Mouse (Mus musculus) midbrain, postnatal 0 days (tissue): ENCODE results near the gene Polr3b. TPM values are rescaled to one million over a fixed set of nuclear protein-coding genes. Genes with fewer than 3 reads are reported as not detected.

Experiments used
- ATAC-seq: fragments of 200-750 bp; cut with Nextera tagmentation; 2 replicates; pipeline ENCODE4 v1.8.0; 2017; ENCODE audit warnings: moderate number of reproducible peaks, mild to moderate bottlenecking, moderate TSS enrichment, moderate library complexity; ENCODE audit not compliant: low FRiP score
- DNase-seq: peaks from one replicate; pipeline ENCODE4 v3.0.0-alpha.2; 2015; ENCODE audit warnings: low spot score
- H3K27ac ChIP-seq: fragments of 300-500 bp; sonication (generic); 2 replicates; pipeline ENCODE4 v1.5.1; 2014; ENCODE audit warnings: low read depth, mild to moderate bottlenecking, low read length, mixed read lengths
- H3K27me3 ChIP-seq: fragments of 300-500 bp; sonication (generic); 2 replicates; pipeline ENCODE4 v1.6.1; 2014; ENCODE audit warnings: low read length, control low read depth, mixed read lengths; ENCODE audit not compliant: insufficient read depth
- H3K36me3 ChIP-seq: fragments of 300-500 bp; sonication (generic); 2 replicates; pipeline ENCODE4 v1.6.1; 2014; ENCODE audit warnings: low read length, control low read depth, mixed read lengths; ENCODE audit not compliant: insufficient read depth
- H3K4me1 ChIP-seq: fragments of 300-500 bp; sonication (generic); 2 replicates; pipeline ENCODE4 v1.6.1; 2014; ENCODE audit warnings: mild to moderate bottlenecking, control low read depth, antibody characterized with exemption, low read length, mixed read lengths; ENCODE audit not compliant: insufficient read depth
- H3K4me2 ChIP-seq: fragments of 300-500 bp; sonication (generic); 2 replicates; pipeline ENCODE4 v1.6.1; 2014; ENCODE audit warnings: low read depth, mild to moderate bottlenecking, low read length, mixed read lengths; ENCODE audit not compliant: poor library complexity, severe bottlenecking
- H3K4me3 ChIP-seq: fragments of 300-500 bp; sonication (generic); 2 replicates; pipeline ENCODE4 v1.5.1; 2014; ENCODE audit warnings: low read depth, mild to moderate bottlenecking, low read length, moderate library complexity
- H3K9ac ChIP-seq: fragments of 300-500 bp; sonication (generic); replicated peaks from 2 replicates; pipeline ENCODE4 v1.6.1; 2014; ENCODE audit warnings: mild to moderate bottlenecking, low read length, moderate library complexity, mixed read lengths; ENCODE audit not compliant: poor library complexity, severe bottlenecking
- H3K9me3 ChIP-seq: fragments of 300-500 bp; sonication (generic); 2 replicates; pipeline ENCODE4 v1.6.1; 2016; ENCODE audit warnings: low read length, control low read depth
- CTCF ChIP-seq: IDR thresholded peaks from 2 replicates; pipeline ENCODE4 v1.5.1; 2016; ENCODE audit warnings: antibody characterized with exemption, mild to moderate bottlenecking
- WGBS: fragments of 180-500 bp; shearing (Covaris S2); extraction: QIAGEN DNeasy Blood & Tissue Kit; methylation state at CpG from one replicate; pipeline ENCODE4 v1.1.7; 2014; 5-methylcytosine and 5-hydroxymethylcytosine counted together
- polyA plus RNA-seq: library from polyadenylated mRNA; unstranded; fragments of >200 nt; fragmentation: Nextera tagmentation; extraction: Ambion mirVana; gene quantifications from 2 replicates; pipeline ENCODE4 v1.2.1, GENCODE M21; 2015
- total RNA-seq: library from RNA; depleted of rRNA; stranded (reverse); fragments of >200 nt; gene quantifications from 2 replicates; pipeline ENCODE4 v1.2.3, GENCODE M21; 2014

Gene Polr3b
- total and polyA plus RNA-seq, 2 experiments from 2014 or later: 10.5 to 11.0 TPM

- no peaks in the 10 kb centered on the region for H3K9me3 ChIP-seq
- no peaks in the 10 kb centered on the region for H3K27me3 ChIP-seq
- H3K4me2 ChIP-seq: no peak overlapping the region
- no peak for DNase-seq
- peaks cover 22% of the 10 kb centered on the region for H3K36me3 ChIP-seq
- H3K9ac ChIP-seq: no peak overlapping the region
- 100% methylated on average over 1 of the region's 1 CpGs for WGBS
- TF ChIP-seq CTCF: no peak
- H3K4me3 ChIP-seq: no peak overlapping the region
- H3K4me1 ChIP-seq: peaks cover 3% of the 10 kb centered on the region; the same call in 1 of the 2 replicates
- H3K27ac ChIP-seq: no peak overlapping the region
- ATAC-seq: no peak
Observed at GRCm38 (mm10) chr10:84704594-84704993, 82.5 kb downstream of the Polr3b start.

- peaks cover 18% of the 10 kb centered on the region for H3K36me3 ChIP-seq
- no peak for ATAC-seq
- no peaks in the 10 kb centered on the region for H3K9me3 ChIP-seq
- no peak for DNase-seq
- H3K4me1 ChIP-seq: peaks cover 3% of the 10 kb centered on the region; the same call in 1 of the 2 replicates
- H3K4me3 ChIP-seq: no peak overlapping the region
- H3K27me3 ChIP-seq: no peaks in the 10 kb centered on the region
- TF ChIP-seq CTCF: no peak
- 74% methylated on average over 7 of the region's 7 CpGs for WGBS
- no peak overlapping the region for H3K4me2 ChIP-seq
- no peak overlapping the region for H3K27ac ChIP-seq
- H3K9ac ChIP-seq: no peak overlapping the region
Observed at GRCm38 (mm10) chr10:84705234-84705633, 83.1 kb downstream of the Polr3b start.

- WGBS: 31% methylated on average over 8 of the region's 8 CpGs
- no peak overlapping the region for H3K27ac ChIP-seq
- H3K4me1 ChIP-seq: peaks cover 3% of the 10 kb centered on the region; the same call in 1 of the 2 replicates
- no peaks in the 10 kb centered on the region for H3K27me3 ChIP-seq
- peaks cover 8% of the 10 kb centered on the region for H3K36me3 ChIP-seq
- ATAC-seq (no peak), DNase-seq (no peak)
- H3K4me2 ChIP-seq: no peak overlapping the region
- no peak overlapping the region for H3K4me3 ChIP-seq
- H3K9ac ChIP-seq: no peak overlapping the region
- TF ChIP-seq CTCF: no peak
- H3K9me3 ChIP-seq: no peaks in the 10 kb centered on the region
Observed at GRCm38 (mm10) chr10:84706543-84706942, 84.5 kb downstream of the Polr3b start.

- Histone ChIP-seq H3K9ac (no peak overlapping the region), H3K36me3 (peaks cover 1% of the 10 kb centered on the region; the same call in 1 of the 2 replicates), H3K27ac (0 out of 2 replicates have a peak overlapping the region, but pooled peaks have one; percentile 8), H3K4me3 (no peak overlapping the region), H3K4me1 (peaks cover 3% of the 10 kb centered on the region; the same call in 1 of the 2 replicates), H3K27me3 (no peaks in the 10 kb centered on the region), H3K9me3 (no peaks in the 10 kb centered on the region), H3K4me2 (no peak overlapping the region)
- no peak for TF ChIP-seq CTCF
- DNase-seq (no peak), ATAC-seq (no peak)
- 39% methylated on average over 6 of the region's 6 CpGs for WGBS
Observed at GRCm38 (mm10) chr10:84707226-84707625, 85.1 kb downstream of the Polr3b start.

- H3K36me3 ChIP-seq: no peaks in the 10 kb centered on the region; the same call in 1 of the 2 replicates
- WGBS: 29% methylated on average over 14 of the region's 14 CpGs
- no peak overlapping the region for H3K4me3 ChIP-seq
- no peaks in the 10 kb centered on the region for H3K27me3 ChIP-seq
- no peak for TF ChIP-seq CTCF
- ATAC-seq (no peak), DNase-seq (no peak)
- H3K27ac ChIP-seq: no peak overlapping the region
- no peaks in the 10 kb centered on the region for H3K9me3 ChIP-seq
- H3K4me2 ChIP-seq: no peak overlapping the region
- H3K4me1 ChIP-seq: peaks cover 3% of the 10 kb centered on the region; the same call in 1 of the 2 replicates
- no peak overlapping the region for H3K9ac ChIP-seq
Observed at GRCm38 (mm10) chr10:84707752-84708530, 85.8 kb downstream of the Polr3b start.

GRCm38 (mm10) chr10:84710192-84710591 lies 88.1 kb downstream of the Polr3b start:
- Histone ChIP-seq H3K36me3 (peaks cover 9% of the 10 kb centered on the region), H3K27ac (no peak overlapping the region), H3K4me3 (no peak overlapping the region), H3K4me2 (no peak overlapping the region), H3K9me3 (no peaks in the 10 kb centered on the region), H3K27me3 (no peaks in the 10 kb centered on the region), H3K9ac (no peak overlapping the region), H3K4me1 (peaks cover 3% of the 10 kb centered on the region; the same call in 1 of the 2 replicates)
- DNase-seq (peak; percentile 42), ATAC-seq (no peak)
- 15% methylated on average over 4 of the region's 4 CpGs for WGBS
- TF ChIP-seq CTCF: peak; percentile 59
